Mouse (Mus musculus) urinary bladder, postnatal 0 days (tissue): Measurements from ENCODE around the gene Fars2. TPM values are rescaled to one million over a fixed set of nuclear protein-coding genes. Genes with fewer than 3 reads are reported as not detected.

Experiments used
- polyA plus RNA-seq: library from polyadenylated mRNA; unstranded; fragments of >200 nt; fragmentation: Nextera tagmentation; extraction: Ambion mirVana; gene quantifications from 2 replicates; pipeline ENCODE4 v1.2.1, GENCODE M21; 2015

The Fars2 gene
- 33.8 and 36.8 TPM in 2 replicates for polyA plus RNA-seq

DNA sequence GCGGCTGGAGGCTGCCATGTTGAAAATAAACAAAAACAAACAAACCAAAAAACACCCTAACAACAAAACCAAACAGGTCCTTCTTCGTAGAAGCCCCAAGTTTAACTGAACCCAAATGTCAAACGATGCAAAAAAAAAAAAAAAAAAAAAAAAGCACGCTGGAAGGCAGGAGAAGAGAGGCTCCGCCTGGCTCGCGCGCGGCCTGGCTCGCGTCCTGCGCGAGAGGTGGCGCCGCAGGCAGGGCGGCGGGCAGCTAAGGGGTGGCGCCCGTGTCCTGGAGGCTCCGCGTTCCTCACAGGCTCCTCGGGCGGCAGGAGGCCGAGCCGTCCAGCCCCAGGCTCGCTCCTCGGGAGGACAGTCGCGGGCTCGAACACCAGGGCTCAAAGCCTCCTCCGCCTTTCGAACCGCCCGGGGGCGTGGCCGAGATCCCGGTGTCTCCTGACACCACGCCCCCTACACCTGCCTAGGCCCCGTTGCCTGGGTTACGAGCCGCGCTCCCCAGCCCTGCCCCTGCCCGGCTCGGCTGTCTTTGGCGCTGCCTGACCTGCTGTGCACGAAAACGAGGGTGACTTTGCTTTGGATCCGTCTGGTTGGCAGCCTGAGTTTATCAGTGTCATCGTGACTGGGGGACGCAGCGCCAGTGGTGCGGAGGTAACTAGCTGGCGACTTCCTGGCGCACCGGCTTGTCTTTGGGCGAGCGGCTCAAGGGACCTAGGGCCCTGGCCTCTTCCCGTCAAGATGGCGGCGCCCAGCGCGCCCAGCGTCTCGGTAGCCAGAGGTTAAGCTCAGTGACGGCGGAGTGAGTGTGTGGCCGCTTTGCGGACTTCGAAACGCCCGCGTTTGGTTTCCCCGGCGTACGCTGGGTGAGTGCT, at the start of gene Fars2, which contains the start of gene Lyrm4:
Fars2 (plus strand) TSS at position 270 of the 872 bp plus-strand sequence.
Lyrm4 (minus strand) TSS at position 384 of the 872 bp plus-strand sequence.

DNA sequence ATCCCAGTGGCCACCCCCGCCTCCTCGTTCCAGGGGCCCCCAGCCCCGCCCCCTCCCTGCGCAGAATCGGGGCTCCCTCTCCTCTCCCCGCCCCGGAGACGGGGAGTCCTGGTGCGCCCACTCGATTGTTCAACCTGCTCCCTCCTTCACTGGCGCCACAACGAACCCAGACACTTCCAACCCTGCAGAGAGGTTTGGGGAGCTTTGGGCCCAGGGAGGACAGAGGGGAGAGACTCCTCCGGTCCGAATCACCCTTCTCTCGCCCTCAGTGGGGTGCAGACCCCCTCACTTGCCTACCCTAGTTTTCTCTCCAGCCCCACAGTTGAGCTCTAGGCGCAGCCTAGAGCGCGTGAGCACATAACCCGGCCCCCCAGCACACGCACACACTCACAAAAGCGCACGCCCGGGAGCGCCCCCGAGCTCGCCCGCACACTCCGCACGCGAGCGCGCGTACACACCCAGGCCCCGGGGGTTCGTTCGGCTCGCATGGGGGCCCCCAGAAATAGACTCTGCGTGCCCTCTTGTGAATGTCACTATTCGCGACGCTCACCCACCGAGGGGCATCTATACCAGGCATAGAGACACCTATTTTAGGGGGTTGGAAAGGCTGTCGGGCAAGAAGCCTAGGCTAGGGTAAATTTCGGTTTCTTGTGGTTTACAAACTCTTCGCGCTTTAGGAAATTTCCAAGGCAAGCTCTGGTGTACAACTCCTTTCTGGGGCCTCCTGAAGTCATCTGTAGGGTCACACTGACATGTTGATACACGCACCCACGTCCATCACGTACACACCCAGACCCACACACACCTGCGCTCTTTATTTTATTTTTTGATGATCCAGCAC, 617.7 kb downstream of the Fars2 start, which contains the start of gene Nrn1:
Nrn1 (minus strand) TSS at position 401 of the 841 bp plus-strand sequence.

Other genes starting within 250 kb of the Fars2 start
- gene Rpp40, start 211.1 kb upstream of the Fars2 start, polyA plus RNA-seq = 10.8 and 10.9 TPM in 2 replicates
- gene Ppp1r3g, start 158.6 kb upstream of the Fars2 start, polyA plus RNA-seq = 0.72 and 1.1 TPM in 2 replicates
- 15.3 and 16.0 TPM in 2 replicates for gene Lyrm4, start 114 bp downstream of the Fars2 start, polyA plus RNA-seq